Mouse (Mus musculus): ENCODE data around the gene Dazap1. TPM values are rescaled to one million over a fixed set of nuclear protein-coding genes. Genes with fewer than 3 reads are reported as not detected.
A peak's percentile ranks its signal among the peaks of the same experiment; 100 is the strongest.
"Not testable (repeated sequence)": the region's sequence is repeated elsewhere in the genome, so short reads cannot be mapped to it uniquely, and the experiment has no call there.

Dazap1 gene
- total RNA-seq (2021): 100 to 1,000 TPM; 131 to 140 TPM

- DNase-seq: peak; percentile 99
These were observed at the start of gene Dazap1, which contains the start of gene Gamt for GRCm38 (mm10) chr10:80260642-80261584. Gene Dazap1, plus strand, starts transcription at chr10:80261486. Gene Gamt, minus strand, starts transcription at chr10:80261012.

- not testable (repeated sequence) for DNase-seq
These were observed 49.7 kb upstream of the Dazap1 start for GRCm38 (mm10) chr10:80211547-80212103.

GRCm38 (mm10) chr10:80215048-80215772, 46.1 kb upstream of the Dazap1 start:
- DNase-seq: no peak

- no peak for DNase-seq
These were observed 40.6 kb upstream of the Dazap1 start for GRCm38 (mm10) chr10:80220676-80221075.

GRCm38 (mm10) chr10:80223137-80223536, 38.1 kb upstream of the Dazap1 start:
- not testable (repeated sequence) for DNase-seq

GRCm38 (mm10) chr10:80226071-80226415, 35.2 kb upstream of the Dazap1 start:
- no peak for DNase-seq

DNA sequence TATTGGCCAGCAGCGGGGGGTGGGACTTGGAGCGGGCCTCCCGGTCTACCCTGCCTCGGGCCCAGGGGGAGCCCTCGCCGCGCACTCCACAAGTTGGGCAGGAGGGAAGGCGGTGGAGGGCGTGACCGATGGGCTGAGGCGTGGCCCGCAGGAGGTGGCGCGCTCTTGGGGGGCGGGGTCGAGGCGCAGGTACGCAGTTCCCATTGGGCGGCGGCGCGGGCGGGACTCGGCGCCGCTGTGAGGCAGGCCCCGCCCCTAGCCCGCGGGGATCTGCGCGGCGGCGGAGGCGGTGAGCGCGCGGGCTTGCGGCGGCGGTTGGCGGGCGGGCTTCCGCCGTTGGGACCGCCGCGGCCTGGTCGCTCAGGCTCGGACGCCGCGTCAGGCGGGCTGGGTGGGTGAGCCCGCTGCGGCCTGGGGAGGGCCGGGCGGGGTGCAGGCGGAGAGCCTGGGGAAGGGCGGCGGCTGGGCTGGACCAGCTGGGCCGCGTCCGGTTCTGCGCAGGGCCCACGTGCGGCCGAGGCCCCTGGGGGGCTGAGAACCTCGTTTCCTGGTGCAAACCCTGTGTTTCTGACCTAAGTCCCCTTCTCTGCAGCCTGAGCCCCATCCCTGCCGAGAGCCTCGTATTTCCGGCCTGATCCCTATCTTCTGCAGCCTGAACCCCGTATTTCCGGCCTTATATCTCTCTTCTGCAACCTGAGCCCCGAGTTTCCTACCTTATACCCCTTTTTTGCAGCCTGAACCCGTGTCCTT, 34.7 kb upstream of the Dazap1 start, which contains the start of gene Mum1:
TSS of gene Mum1 (plus strand) at position 19 of the 750 bp plus-strand sequence.
- DNase-seq: peak; percentile 99

- DNase-seq: no peak
These were observed 34.1 kb upstream of the Dazap1 start for GRCm38 (mm10) chr10:80227166-80227539.

GRCm38 (mm10) chr10:80227877-80228775, 33.2 kb upstream of the Dazap1 start:
- DNase-seq: no peak

DNA sequence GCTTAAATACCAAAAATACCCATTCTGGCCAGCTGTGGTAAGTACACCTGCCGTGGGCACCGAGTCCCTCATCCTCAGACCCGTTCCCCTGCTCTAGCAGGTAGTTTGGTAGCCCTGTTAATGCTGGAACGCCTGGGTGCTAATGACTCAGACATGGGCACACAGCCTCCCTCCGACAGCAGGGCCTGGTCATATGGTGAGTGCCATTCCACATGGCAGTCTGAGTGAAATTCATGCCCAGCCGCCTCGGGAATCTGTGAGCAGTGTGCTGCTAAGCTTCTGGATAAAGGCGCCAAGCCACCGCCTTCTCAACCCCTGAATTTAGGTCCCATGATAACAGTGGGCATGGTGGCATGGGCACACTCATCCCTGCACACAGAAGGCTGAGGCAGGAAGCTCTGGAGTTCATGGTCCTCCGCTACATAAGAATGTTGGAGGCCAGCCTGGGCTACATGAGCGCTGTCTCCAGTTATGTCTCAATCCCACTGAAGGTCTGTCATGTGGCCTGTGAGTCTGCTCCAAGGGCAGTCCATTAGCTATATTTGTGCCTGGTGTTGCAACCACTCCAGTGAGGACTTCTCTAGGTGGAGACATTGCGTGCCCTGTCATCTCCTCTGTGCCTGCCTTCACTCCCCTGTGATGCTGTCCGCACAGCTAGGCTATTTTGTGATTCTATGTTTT, 25.0 kb upstream of the Dazap1 start:
- DNase-seq: no peak

- DNase-seq: no peak
These were observed 24.3 kb upstream of the Dazap1 start for GRCm38 (mm10) chr10:80237020-80237419.

DNA sequence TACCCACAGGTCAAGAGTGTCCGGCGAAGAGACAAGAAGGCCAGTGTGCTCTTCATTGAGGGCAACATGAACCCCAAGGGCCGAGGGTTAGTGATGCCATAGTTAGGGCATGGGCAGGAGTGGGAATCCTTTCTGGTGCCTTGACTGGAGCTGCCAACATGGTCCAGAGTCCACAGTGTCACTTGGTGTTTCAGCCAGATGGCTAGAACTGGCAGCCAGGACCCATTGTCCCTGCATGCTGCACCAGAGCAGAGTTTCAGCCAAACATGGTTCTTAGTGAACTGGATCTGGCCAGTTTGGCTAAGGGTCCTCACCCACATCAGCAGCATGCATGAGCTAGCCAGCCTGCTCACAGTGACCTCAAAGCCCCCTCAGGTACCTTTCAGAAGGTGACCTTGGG, 23.0 kb upstream of the Dazap1 start:
- no peak for DNase-seq

DNA sequence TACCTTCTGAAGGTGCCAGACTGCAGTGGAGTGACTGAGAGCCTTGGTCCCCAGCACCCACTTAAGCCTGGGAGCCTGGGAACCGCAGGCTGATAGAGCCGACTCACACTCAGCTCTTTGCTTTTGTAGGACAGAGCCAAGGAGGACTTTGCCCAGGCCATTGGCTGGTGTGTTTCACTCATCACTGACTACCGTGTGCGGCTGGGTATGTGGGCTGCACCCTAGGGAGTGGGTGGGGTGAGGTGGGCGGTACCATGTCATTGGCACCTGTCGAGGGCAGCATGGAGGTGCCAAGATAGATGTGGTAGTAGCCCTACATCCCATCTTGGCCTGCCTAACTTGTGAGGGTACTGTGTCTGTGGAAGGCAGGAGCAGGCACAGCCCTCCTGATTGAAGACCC, 21.5 kb upstream of the Dazap1 start:
- DNase-seq: no peak

DNA sequence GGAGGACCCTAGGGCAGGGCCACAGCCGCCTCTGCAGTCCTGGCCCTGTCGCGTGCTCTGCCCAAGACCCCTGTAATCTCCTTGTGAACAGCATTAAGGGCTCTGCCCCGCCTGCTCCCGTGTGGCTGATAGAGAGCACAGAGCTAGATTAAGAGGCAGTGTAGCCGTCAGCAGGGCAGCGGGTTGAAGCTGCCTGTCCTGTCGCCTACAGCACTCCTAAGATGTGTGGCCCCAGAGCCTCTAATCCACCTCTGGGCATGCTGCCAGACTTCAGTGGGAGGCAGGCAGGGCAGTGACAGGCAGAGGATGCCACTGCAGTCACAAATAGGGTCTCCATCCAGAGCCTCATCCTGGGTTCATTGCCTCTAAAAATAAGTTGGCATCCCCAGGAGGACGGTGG, 19.2 kb upstream of the Dazap1 start:
- DNase-seq: peak; percentile 49

- no peak for DNase-seq
These were observed 18.7 kb upstream of the Dazap1 start for GRCm38 (mm10) chr10:80242607-80243006.

DNA sequence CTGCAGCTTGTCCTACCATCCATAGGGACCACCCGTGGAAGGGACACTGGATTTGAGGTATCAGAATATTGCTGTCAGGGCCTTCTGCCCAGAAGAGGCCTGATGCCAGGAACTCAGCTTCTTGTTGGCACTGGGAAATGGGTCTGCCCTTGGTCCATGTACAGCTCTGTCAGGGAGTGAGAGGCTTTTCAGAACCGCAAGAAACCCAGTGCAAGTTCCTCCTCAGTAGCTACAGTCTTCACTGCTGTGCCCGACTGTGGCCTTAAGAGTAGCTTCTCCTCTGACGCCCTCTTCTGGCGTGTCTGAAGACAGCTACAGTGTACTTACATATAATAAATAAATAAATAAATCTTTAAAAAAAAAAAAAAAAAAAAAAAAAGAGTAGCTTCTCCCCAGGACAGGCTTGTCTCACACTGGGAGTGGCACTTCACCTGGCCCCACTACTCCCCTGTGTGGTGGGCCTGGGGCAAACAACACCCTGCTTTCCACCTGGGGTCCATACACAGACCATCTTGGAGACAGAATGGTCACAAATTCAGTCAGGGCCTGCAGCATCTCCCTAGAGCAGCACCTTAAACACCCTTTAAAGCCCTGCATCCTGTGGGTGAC, 16.4 kb upstream of the Dazap1 start:
- peak; percentile 54 for DNase-seq

GRCm38 (mm10) chr10:80245600-80245999, 15.7 kb upstream of the Dazap1 start:
- DNase-seq: peak; percentile 89

GRCm38 (mm10) chr10:80247849-80248248, 13.4 kb upstream of the Dazap1 start:
- no peak for DNase-seq

DNA sequence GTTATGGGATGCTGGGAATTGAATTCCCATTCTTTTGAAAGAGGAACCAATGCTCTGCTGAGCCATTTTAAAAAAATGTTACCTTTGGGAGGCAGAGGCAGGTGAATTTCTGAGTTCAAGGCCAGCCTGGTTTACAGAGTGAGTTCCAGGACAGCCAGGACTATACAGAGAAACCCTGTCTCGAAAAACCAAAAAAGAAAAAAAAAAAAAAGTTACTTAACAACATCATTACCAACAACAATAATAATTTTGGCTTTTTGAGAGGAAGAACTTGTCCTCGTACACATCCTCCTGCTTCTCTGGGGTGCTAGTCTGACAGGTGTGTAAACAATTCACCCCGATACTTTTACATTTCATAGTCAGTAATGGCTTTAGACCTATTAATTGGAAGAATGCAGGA, 12.8 kb upstream of the Dazap1 start:
- DNase-seq: not testable (repeated sequence)

GRCm38 (mm10) chr10:80248971-80249640, 12.2 kb upstream of the Dazap1 start, which contains the start of gene Ndufs7:
Gene Ndufs7, plus strand, starts transcription at chr10:80249121.
- DNase-seq: peak; percentile 96

Measured in heart, postnatal 4 days (tissue).